Mouse (Mus musculus) layer of hippocampus, adult 18-20 months (tissue): Measurements from ENCODE around the gene Rlbp1. TPM values are rescaled to one million over a fixed set of nuclear protein-coding genes. Genes with fewer than 3 reads are reported as not detected.

Experiments used
- DNase-seq, 2 experiments: peaks; one replicate each; pipeline ENCODE4 v3.0.0; 2022; ENCODE audit warnings: low spot score in 2 of 2
- total RNA-seq, 2 experiments: library from RNA; stranded (reverse); gene quantifications; 2 replicates each; pipeline ENCODE4 v1.2.3; 2021

The Rlbp1 gene
- total RNA-seq, 2 experiments from 2014 or later: 22.4 to 23.9 TPM

GRCm38 (mm10) chr7:79376516-79377275 is 10.2 kb downstream of the Rlbp1 start:
- DNase-seq: no peak

GRCm38 (mm10) chr7:79375594-79375993 is 11.3 kb downstream of the Rlbp1 start:
- DNase-seq: no peak

GRCm38 (mm10) chr7:79374017-79374416 is 12.8 kb downstream of the Rlbp1 start:
- DNase-seq: no peak

GRCm38 (mm10) chr7:79371321-79371879 is 15.4 kb downstream of the Rlbp1 start:
- DNase-seq: peak in 1 of 2 experiments; percentile 79

GRCm38 (mm10) chr7:79369416-79369815 is 17.4 kb downstream of the Rlbp1 start:
- DNase-seq: no peak

GRCm38 (mm10) chr7:79368664-79369063 is 18.2 kb downstream of the Rlbp1 start:
- no peak for DNase-seq

- peak in 1 of 2 experiments; percentile 45 for DNase-seq
These were observed 23.3 kb downstream of the Rlbp1 start for GRCm38 (mm10) chr7:79363370-79364043.

GRCm38 (mm10) chr7:79362830-79363229 is 24.0 kb downstream of the Rlbp1 start:
- no peak for DNase-seq

GRCm38 (mm10) chr7:79362208-79362607 is 24.6 kb downstream of the Rlbp1 start:
- peak in 1 of 2 experiments; percentile 62 for DNase-seq

GRCm38 (mm10) chr7:79360056-79360455 is 26.8 kb downstream of the Rlbp1 start:
- DNase-seq: peak in 1 of 2 experiments; percentile 42

GRCm38 (mm10) chr7:79359183-79359435 is 27.7 kb downstream of the Rlbp1 start:
- DNase-seq: no peak

- peak; percentile 77 to 86 for DNase-seq
These were observed 28.3 kb downstream of the Rlbp1 start for GRCm38 (mm10) chr7:79358350-79359182.

GRCm38 (mm10) chr7:79349738-79350386 is 37.0 kb downstream of the Rlbp1 start:
- peak; percentile 71 to 93 for DNase-seq

- no peak for DNase-seq
These were observed 38.0 kb downstream of the Rlbp1 start for GRCm38 (mm10) chr7:79348816-79349215.

- peak in 1 of 2 experiments; percentile 45 for DNase-seq
These were observed 39.6 kb downstream of the Rlbp1 start for GRCm38 (mm10) chr7:79347108-79347813.

- DNase-seq: no peak
These were observed 40.2 kb downstream of the Rlbp1 start for GRCm38 (mm10) chr7:79346555-79347075.

- peak in 1 of 2 experiments; percentile 75 for DNase-seq
These were observed 40.9 kb downstream of the Rlbp1 start for GRCm38 (mm10) chr7:79345902-79346301.

- peak in 1 of 2 experiments; percentile 60 for DNase-seq
These were observed 50.4 kb downstream of the Rlbp1 start for GRCm38 (mm10) chr7:79336362-79336910.

- no peak for DNase-seq
These were observed 53.4 kb downstream of the Rlbp1 start for GRCm38 (mm10) chr7:79333419-79333818.

- no peak for DNase-seq
These were observed 55.7 kb downstream of the Rlbp1 start for GRCm38 (mm10) chr7:79331197-79331596.
